Mouse (Mus musculus) lung, postnatal 25 days (tissue): ENCODE data around the gene Cdc42.
A peak's percentile ranks its signal among the peaks of the same experiment; 100 is the strongest.

Experiments
- DNase-seq: peaks from one replicate; pipeline ENCODE4 v3.0.0; 2022; ENCODE audit warnings: low spot score

Cdc42 gene

DNA sequence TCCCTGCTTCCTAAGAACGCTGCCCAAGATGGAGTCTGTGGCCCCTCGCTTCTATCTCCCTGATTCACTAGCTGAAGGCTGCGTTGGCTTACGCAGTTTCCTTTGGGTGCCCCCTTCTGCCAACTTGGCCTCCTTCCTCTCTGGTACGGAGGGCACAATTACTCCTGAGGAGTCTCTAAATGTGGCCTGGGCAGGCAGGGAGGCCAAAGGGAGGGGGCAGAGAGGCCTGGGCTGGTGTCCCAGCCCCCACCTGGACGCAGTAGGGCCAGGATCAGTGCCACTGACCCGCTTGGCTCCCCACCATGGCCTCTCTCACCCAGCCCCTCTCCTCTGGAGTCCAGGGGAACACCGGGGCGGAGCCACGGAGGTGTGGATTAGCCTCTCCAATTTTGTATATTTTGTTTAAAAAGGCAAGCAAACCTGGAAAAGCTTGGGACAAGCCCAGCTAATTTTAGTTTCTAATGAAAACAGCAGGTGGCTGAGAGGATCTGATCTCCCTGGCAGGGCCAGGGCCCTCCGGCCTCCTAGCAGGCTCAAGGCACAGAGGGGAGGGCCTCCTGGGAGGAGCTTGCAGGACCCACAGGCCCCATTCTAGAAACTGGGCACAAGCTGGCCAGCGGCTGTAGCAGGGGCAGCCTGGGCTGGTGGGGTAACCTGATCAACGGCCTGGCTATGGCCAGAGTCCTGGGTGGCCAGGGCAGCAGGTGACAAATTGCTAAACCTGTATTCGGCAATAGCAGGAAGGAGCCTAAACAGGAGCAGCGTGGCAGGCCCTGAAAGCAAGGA, 71.5 kb downstream of the Cdc42 start:
- DNase-seq, result no peak

DNA sequence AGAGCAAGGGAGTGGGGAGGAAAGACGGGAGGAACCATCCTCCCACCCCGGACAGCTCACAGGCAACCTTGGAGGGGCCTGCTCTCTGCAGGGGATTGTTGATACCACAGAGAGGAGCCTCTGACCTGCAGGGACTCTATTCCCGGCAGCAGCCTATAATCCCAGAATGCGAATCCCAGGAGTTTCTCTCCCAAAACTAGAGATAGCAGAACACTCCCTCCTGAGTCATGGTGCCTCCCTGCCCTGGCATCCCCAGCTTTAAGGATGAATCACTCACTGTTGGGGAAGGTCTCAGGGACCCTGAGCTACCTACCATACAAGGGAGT, 74.2 kb downstream of the Cdc42 start:
- no peak for DNase-seq

DNA sequence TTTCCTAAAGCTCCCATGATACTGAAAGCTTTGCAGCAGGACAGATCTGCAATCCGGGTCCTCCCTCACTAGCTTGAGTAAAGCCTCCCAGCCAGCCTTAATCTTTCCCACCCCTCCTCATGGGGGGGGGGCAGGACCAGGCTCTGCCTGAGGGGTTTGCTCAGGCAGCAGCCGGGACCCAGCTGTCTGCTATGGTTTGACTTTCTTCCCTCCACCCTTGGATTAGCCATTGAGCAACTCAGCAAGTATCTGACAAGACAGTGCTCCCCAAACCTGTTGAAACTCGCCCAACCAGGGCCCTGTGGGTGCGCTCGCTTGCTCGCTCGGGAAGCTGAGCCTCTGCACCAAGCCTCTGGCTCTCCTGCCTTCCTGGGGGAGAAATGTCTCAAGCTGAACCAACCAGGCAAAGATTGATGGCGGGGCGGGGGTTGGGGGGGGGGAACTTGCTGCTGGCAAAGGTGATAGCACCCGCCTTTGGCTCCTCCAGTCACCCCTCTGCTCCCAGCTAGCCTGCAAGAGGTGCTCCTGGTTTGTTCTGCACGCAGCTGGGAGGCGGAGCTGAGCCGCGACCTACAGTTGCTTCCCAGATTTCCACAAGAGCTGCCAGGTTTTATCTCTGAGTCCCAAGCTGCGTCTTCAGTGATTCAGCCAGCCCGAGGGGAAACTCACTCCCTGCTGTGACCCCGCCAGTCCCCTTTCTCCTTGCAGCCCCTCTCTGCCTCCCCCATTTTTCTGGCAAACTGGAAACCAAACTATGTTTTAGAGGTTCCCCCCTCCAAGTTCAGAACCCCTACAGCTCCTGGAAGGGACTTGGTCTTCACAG, 74.7 kb downstream of the Cdc42 start:
- DNase-seq, result no peak

GRCm38 (mm10) chr4:137282122-137282521, 75.4 kb downstream of the Cdc42 start:
- no peak for DNase-seq

DNA sequence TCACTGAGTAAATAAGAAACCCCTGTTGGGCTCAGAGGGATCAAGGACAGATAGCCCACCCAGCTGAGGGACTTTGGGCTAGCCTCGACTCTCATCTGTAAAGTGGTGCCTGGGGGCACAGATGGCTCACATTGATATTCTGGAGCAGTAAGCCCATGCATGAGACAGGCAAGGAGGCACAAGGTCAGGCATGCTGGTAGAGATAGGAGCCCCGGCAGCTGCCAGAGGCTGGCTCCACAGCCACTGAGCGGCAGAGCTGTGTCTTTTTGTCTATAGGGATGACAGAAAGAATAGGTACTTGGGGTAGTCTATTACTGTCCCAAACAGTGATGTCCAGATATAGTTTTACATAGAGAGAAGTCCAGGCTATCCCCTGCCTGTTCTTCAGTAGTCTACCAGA, 76.2 kb downstream of the Cdc42 start:
- DNase-seq, result no peak

- no peak for DNase-seq
Observed at GRCm38 (mm10) chr4:137279346-137279745, 78.2 kb downstream of the Cdc42 start.

DNA sequence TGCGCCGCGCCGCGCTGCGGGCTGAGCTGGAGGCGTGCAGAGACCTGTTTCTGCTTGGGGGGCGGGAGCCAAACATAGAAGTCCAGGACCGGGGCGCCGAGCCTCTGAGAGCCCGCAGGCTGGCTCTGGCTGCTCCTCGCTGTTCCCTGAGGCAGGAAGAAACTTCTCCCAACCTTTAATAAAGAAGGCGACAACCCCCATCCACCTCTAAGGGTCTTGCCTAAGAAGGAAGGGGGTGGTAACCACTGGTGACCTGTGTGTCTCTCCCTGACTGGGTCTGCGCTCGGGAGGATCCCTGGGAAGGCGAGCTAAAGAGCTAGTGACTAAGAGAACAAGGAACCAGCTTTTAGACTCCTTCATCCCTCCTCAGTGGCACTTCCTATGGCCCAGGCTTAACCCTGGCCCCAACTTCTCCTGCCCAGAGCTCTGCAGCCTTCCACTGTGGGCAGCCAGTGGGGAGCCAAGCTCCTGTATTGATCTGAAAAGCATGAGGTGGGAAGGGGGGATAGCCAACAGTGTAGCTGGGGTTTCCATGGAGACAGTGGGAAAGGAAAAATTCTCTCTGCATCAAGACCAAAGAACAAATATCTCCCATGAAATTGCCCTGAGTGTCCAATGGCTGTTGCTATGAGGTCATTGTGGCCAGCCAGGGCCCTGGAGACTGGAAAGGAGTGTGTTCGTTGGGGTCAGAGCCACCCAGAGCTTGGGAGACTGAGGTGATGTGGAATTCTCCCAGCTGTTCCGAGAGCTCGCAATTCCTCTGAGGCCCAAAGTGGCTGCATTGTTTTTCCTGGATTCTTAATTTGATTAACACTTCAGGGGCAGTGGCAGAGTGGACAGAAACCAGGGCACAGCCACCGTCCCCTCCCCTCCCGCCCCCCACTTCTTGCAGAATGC, 79.1 kb downstream of the Cdc42 start:
- DNase-seq, result peak; percentile 19

- no peak for DNase-seq
Observed at GRCm38 (mm10) chr4:137277600-137278143, 79.8 kb downstream of the Cdc42 start.

DNA sequence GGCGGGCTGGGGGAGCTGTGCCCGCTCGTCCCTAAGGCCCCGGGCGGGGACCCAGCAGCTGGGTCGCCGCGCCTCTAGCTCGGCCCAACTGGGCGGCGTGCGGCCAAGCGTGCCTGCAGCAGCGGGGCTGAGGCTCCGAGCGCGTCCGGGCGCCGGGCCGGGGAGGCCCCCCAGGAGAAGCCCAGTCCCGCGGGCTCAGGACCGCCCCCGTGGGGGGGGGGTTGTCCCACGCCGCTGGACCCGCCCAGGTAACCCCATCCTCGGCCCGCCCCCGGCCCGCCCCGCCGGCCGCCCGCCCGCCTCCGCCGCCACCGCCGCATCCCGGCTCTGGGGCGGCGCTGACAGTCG, 80.4 kb downstream of the Cdc42 start, which contains the start of gene Wnt4:
Gene Wnt4 (plus strand): TSS at position 324 of the 348 bp plus-strand sequence.
- DNase-seq, result peak; percentile 20

DNA sequence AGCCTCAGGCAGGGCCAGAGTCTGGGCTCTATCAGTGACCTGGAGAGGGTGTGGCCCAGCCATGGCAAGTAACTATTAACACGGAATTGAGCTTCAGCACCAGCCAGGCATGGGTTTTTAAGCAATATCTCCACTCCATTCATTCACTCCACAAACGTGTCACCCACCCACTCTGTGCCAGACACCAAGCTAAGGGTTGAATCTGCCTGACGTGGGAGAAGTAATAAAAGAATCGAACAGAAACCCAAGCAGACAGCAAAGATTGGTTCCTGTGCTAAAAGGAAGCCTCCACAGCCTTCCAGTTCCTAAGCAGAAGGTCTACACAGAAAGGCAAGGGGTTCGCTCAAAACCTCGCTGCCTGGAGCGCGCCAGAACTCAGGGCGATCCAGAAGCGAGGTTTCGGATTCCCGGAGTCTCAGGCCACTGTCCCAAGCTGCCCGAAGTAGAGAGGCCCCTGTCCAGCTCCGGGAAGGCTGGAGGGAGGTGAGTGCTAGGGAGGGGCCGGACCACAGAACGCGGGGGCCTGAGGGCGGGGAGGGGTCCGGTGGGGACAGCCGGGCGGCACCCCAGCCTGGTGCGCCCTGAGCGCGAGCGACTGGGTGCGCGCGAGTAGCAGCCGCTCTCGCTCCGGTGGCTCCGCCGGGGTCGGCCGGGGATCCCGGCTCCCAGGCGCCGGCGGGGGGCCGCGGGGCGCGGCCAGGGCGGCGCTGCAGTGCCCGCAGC, 80.9 kb downstream of the Cdc42 start:
- DNase-seq, result no peak

GRCm38 (mm10) chr4:137274304-137274703, 83.2 kb downstream of the Cdc42 start:
- no peak for DNase-seq

- no peak for DNase-seq
Observed at GRCm38 (mm10) chr4:137271856-137272255, 85.7 kb downstream of the Cdc42 start.
